Mouse (Mus musculus): ENCODE data around the gene Lrrc55.

- no peak for TF ChIP-seq CTCF (IDR thresholded peaks at IDR 0.05; ENCODE audit: low read depth)
- TF ChIP-seq EP300 (IDR thresholded peaks at IDR 0.05; ENCODE audit: low read depth): no peak
Measured at GRCm38 (mm10) chr2:85224221-85225179, 27.5 kb upstream of the Lrrc55 start.

Measured in liver, postnatal 0 days (tissue).